Mouse (Mus musculus): Measurements from ENCODE around the gene Sytl2.

Sytl2 gene

GRCm38 (mm10) chr7:90319446-90319845 is 17.4 kb downstream of the Sytl2 start:
- H3K36me3 ChIP-seq (ENCODE audit: insufficient read depth, low read length), result no peaks in the 10 kb centered on the region
- H3K4me1 ChIP-seq (replicated peaks; ENCODE audit: low read depth, low read length), result no peaks in the 10 kb centered on the region
- no peaks in the 10 kb centered on the region for H3K27me3 ChIP-seq (ENCODE audit: insufficient read depth, low read length)
- H3K4me3 ChIP-seq (replicated peaks; ENCODE audit: low read length), result no peak overlapping the region
- TF ChIP-seq POU5F1 (IDR thresholded peaks at IDR 0.05; ENCODE audit: borderline replicate concordance, low read length), result no peak
- TF ChIP-seq CTCF (conservative IDR thresholded peaks at IDR 0.05; ENCODE audit: low read length), result no peak
- no peaks in the 10 kb centered on the region for H3K9me3 ChIP-seq (ENCODE audit: low read length)

- Histone ChIP-seq H3K4me3 (replicated peaks; ENCODE audit: low read length) (no peak overlapping the region), H3K36me3 (ENCODE audit: insufficient read depth, low read length) (no peaks in the 10 kb centered on the region), H3K4me1 (replicated peaks; ENCODE audit: low read depth, low read length) (no peaks in the 10 kb centered on the region), H3K9me3 (ENCODE audit: low read length) (no peaks in the 10 kb centered on the region), H3K27me3 (ENCODE audit: insufficient read depth, low read length) (no peaks in the 10 kb centered on the region)
- TF ChIP-seq NANOG (IDR thresholded peaks at IDR 0.05; ENCODE audit: borderline replicate concordance, low read length) (no peak), POU5F1 (IDR thresholded peaks at IDR 0.05; ENCODE audit: borderline replicate concordance, low read length) (no peak), CTCF (conservative IDR thresholded peaks at IDR 0.05; ENCODE audit: low read length) (no peak)
Measured at GRCm38 (mm10) chr7:90320124-90320523, 18.1 kb downstream of the Sytl2 start.

- H3K4me3 ChIP-seq (replicated peaks; ENCODE audit: low read length), result no peak overlapping the region
- H3K4me1 ChIP-seq (replicated peaks; ENCODE audit: low read depth, low read length), result no peaks in the 10 kb centered on the region
- no peaks in the 10 kb centered on the region for H3K36me3 ChIP-seq (ENCODE audit: insufficient read depth, low read length)
- H3K9me3 ChIP-seq (ENCODE audit: low read length), result no peaks in the 10 kb centered on the region
- TF ChIP-seq CTCF (conservative IDR thresholded peaks at IDR 0.05; ENCODE audit: low read length), result no peak
- no peak for TF ChIP-seq NANOG (IDR thresholded peaks at IDR 0.05; ENCODE audit: borderline replicate concordance, low read length)
- TF ChIP-seq POU5F1 (IDR thresholded peaks at IDR 0.05; ENCODE audit: borderline replicate concordance, low read length), result no peak
- no peaks in the 10 kb centered on the region for H3K27me3 ChIP-seq (ENCODE audit: insufficient read depth, low read length)
Measured at GRCm38 (mm10) chr7:90325166-90325565, 23.1 kb downstream of the Sytl2 start.

- Histone ChIP-seq H3K4me1 (replicated peaks; ENCODE audit: low read depth, low read length) (no peaks in the 10 kb centered on the region), H3K36me3 (ENCODE audit: insufficient read depth, low read length) (no peaks in the 10 kb centered on the region), H3K9me3 (ENCODE audit: low read length) (no peaks in the 10 kb centered on the region), H3K27me3 (ENCODE audit: insufficient read depth, low read length) (no peaks in the 10 kb centered on the region), H3K4me3 (replicated peaks; ENCODE audit: low read length) (no peak overlapping the region)
- TF ChIP-seq CTCF (conservative IDR thresholded peaks at IDR 0.05; ENCODE audit: low read length), result no peak
- TF ChIP-seq POU5F1 (IDR thresholded peaks at IDR 0.05; ENCODE audit: borderline replicate concordance, low read length), result no peak
- no peak for TF ChIP-seq NANOG (IDR thresholded peaks at IDR 0.05; ENCODE audit: borderline replicate concordance, low read length)
Measured at GRCm38 (mm10) chr7:90330200-90330599, 28.1 kb downstream of the Sytl2 start.

- H3K36me3 ChIP-seq (ENCODE audit: insufficient read depth, low read length), result no peaks in the 10 kb centered on the region
- TF ChIP-seq NANOG (IDR thresholded peaks at IDR 0.05; ENCODE audit: borderline replicate concordance, low read length), result no peak
- no peak for TF ChIP-seq POU5F1 (IDR thresholded peaks at IDR 0.05; ENCODE audit: borderline replicate concordance, low read length)
- TF ChIP-seq CTCF (conservative IDR thresholded peaks at IDR 0.05; ENCODE audit: low read length), result no peak
Measured at GRCm38 (mm10) chr7:90332483-90333065, 30.5 kb downstream of the Sytl2 start.

GRCm38 (mm10) chr7:90334362-90334761 is 32.3 kb downstream of the Sytl2 start:
- H3K27me3 ChIP-seq (ENCODE audit: insufficient read depth, low read length), result no peaks in the 10 kb centered on the region
- no peaks in the 10 kb centered on the region for H3K4me1 ChIP-seq (replicated peaks; ENCODE audit: low read depth, low read length)
- TF ChIP-seq POU5F1 (IDR thresholded peaks at IDR 0.05; ENCODE audit: borderline replicate concordance, low read length) (no peak), NANOG (IDR thresholded peaks at IDR 0.05; ENCODE audit: borderline replicate concordance, low read length) (no peak), CTCF (conservative IDR thresholded peaks at IDR 0.05; ENCODE audit: low read length) (no peak)
- no peak overlapping the region for H3K4me3 ChIP-seq (replicated peaks; ENCODE audit: low read length)
- no peaks in the 10 kb centered on the region for H3K36me3 ChIP-seq (ENCODE audit: insufficient read depth, low read length)
- no peaks in the 10 kb centered on the region for H3K9me3 ChIP-seq (ENCODE audit: low read length)

More at GRCm38 (mm10) chr7:90332483-90333065, 30.5 kb downstream of the Sytl2 start:
- Histone ChIP-seq H3K9me3 (ENCODE audit: low read length) (no peaks in the 10 kb centered on the region), H3K4me3 (replicated peaks; ENCODE audit: low read length) (no peak overlapping the region), H3K27me3 (ENCODE audit: insufficient read depth, low read length) (no peaks in the 10 kb centered on the region), H3K4me1 (replicated peaks; ENCODE audit: low read depth, low read length) (no peaks in the 10 kb centered on the region)

- Histone ChIP-seq H3K9me3 (ENCODE audit: low read length) (no peaks in the 10 kb centered on the region), H3K36me3 (ENCODE audit: insufficient read depth, low read length) (no peaks in the 10 kb centered on the region), H3K27me3 (ENCODE audit: insufficient read depth, low read length) (no peaks in the 10 kb centered on the region), H3K4me3 (replicated peaks; ENCODE audit: low read length) (no peak overlapping the region), H3K4me1 (replicated peaks; ENCODE audit: low read depth, low read length) (no peaks in the 10 kb centered on the region)
- TF ChIP-seq NANOG (IDR thresholded peaks at IDR 0.05; ENCODE audit: borderline replicate concordance, low read length) (no peak), POU5F1 (IDR thresholded peaks at IDR 0.05; ENCODE audit: borderline replicate concordance, low read length) (no peak), CTCF (conservative IDR thresholded peaks at IDR 0.05; ENCODE audit: low read length) (no peak)
Measured at GRCm38 (mm10) chr7:90334831-90335230, 32.8 kb downstream of the Sytl2 start.

GRCm38 (mm10) chr7:90335755-90336194 is 33.7 kb downstream of the Sytl2 start:
- Histone ChIP-seq H3K27me3 (ENCODE audit: insufficient read depth, low read length) (0 out of 2 replicates have a peak, but pooled peaks cover 3% of the 10 kb centered on the region), H3K4me1 (replicated peaks; ENCODE audit: low read depth, low read length) (no peaks in the 10 kb centered on the region), H3K4me3 (replicated peaks; ENCODE audit: low read length) (no peak overlapping the region), H3K9me3 (ENCODE audit: low read length) (no peaks in the 10 kb centered on the region), H3K36me3 (ENCODE audit: insufficient read depth, low read length) (no peaks in the 10 kb centered on the region)
- TF ChIP-seq POU5F1 (IDR thresholded peaks at IDR 0.05; ENCODE audit: borderline replicate concordance, low read length) (no peak), NANOG (IDR thresholded peaks at IDR 0.05; ENCODE audit: borderline replicate concordance, low read length) (no peak), CTCF (conservative IDR thresholded peaks at IDR 0.05; ENCODE audit: low read length) (no peak)
